Mouse (Mus musculus): ENCODE results near the gene Nlrc4.

- no peak for TF ChIP-seq CTCF (IDR thresholded peaks at IDR 0.05; ENCODE audit: borderline replicate concordance, extremely low read depth, insufficient read depth, insufficient read length)
- no peak for TF ChIP-seq POLR2A (IDR thresholded peaks at IDR 0.05; ENCODE audit: borderline replicate concordance, extremely low read depth, insufficient read depth, insufficient read length, poor library complexity, severe bottlenecking)
These were observed 4.6 kb upstream of the Nlrc4 start for GRCm38 (mm10) chr17:74463510-74463909.

Measured in brain, embryonic 14.5 days (tissue).